Mouse (Mus musculus): ENCODE results near the gene Smad3. TPM values are rescaled to one million over a fixed set of nuclear protein-coding genes. Genes with fewer than 3 reads are reported as not detected.

Gene Smad3
- polyA plus RNA-seq (2015; fragmentation: Nextera tagmentation; extraction: Ambion mirVana): 14.8 and 15.3 TPM in 2 replicates

DNA sequence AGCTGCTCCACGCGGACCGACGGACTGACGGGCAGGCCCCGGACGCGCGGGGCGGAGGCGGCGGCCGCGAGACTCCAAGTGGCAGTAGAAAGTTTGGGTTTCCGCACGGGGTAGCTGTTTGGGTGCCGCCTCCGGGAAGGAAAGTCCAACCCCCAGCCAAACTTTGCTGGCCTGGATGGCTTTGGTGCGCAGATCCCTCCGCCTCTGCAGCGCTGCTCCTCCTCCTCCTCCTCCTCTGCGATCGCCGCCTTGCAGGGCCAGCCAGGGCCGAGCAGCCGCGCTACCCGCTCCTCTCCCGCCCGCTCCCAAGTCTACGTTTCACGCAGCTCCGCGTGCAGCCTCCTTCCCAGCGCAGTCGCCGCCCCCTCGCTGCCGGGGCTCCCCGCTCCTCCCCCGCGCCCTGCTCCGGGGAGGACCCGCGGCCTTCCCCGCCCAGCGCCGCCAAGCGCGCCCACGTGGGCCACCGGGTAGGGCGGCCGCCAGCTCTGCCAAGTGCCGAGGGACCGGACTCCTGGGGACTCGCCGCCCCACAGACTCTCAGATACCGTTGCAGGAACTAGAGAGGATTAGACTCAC, at the start of gene Smad3:
Gene Smad3 (minus strand): TSS at position 130 of the 576 bp plus-strand sequence.
- peak within 1 kb of the TSS; percentile 79 for H3K4me2 ChIP-seq (replicated peaks)
- H3K4me1 ChIP-seq (replicated peaks): peaks cover 46% of the 10 kb centered on the region
- peak within 1 kb of the TSS; percentile 98 for H3K27ac ChIP-seq
- no peaks in the 10 kb centered on the region for H3K36me3 ChIP-seq
- H3K4me3 ChIP-seq (replicated peaks): peak within 1 kb of the TSS; percentile 88
- peak; percentile 92 for ATAC-seq
- H3K27me3 ChIP-seq (replicated peaks): no peaks in the 10 kb centered on the region
- no peaks in the 10 kb centered on the region for H3K9me3 ChIP-seq
- H3K9ac ChIP-seq: peak within 1 kb of the TSS; percentile 98
- WGBS: under 1% methylated on average over 56 of the region's 59 CpGs

DNA sequence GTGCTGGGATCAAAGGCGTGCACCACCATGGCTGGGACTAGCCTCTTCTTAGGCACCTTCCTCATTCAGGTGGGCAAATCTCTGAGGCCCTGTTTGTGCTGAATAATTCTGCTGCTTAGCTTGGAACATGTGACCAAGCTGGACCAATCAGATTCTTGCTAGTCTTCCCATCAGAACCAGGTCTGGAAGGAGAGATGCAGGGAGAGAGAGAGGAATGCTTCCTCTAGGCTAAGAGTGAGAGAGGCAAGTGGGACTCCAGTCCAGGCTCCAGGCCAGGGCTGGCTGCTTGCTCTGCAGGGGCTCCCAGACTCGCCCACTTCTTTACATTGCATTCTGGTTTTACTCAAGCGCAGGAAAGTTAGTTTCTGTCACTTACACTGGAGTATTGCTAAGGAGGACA, 47.1 kb upstream of the Smad3 start:
- no peak overlapping the region for H3K27ac ChIP-seq
- no peak overlapping the region for H3K9ac ChIP-seq
- H3K27me3 ChIP-seq (replicated peaks): no peaks in the 10 kb centered on the region
- no peaks in the 10 kb centered on the region for H3K36me3 ChIP-seq
- H3K4me2 ChIP-seq (replicated peaks): no peak overlapping the region
- H3K9me3 ChIP-seq: no peaks in the 10 kb centered on the region
- WGBS: 53% methylated on average over 3 of the region's 3 CpGs
- no peak overlapping the region for H3K4me3 ChIP-seq (replicated peaks)
- peaks cover 7% of the 10 kb centered on the region for H3K4me1 ChIP-seq (replicated peaks)
- no peak for ATAC-seq

DNA sequence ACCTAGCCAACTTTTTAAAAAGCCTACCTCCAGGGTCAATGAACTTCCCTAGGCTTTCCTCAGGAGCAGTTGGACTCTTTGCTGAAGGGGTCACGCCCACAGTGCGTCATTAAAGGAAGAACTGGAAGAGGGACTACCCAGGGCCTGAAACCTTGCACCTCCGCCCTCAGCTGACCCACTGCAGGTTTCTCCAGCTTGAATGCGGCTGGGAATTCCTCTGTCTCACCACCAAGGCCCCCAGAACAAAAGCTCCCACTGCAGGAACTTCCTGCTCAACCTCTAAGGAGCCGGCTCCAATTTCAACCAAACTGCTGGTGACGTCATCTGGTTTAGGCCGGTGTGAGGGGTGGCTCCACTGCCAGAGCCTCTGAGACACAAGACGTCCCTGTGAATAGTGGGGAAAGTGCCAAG, 45.4 kb upstream of the Smad3 start:
- Histone ChIP-seq H3K4me3 (replicated peaks) (no peak overlapping the region), H3K9ac (no peak overlapping the region), H3K27ac (no peak overlapping the region), H3K27me3 (replicated peaks) (no peaks in the 10 kb centered on the region), H3K36me3 (no peaks in the 10 kb centered on the region), H3K9me3 (no peaks in the 10 kb centered on the region), H3K4me1 (replicated peaks) (peaks cover 7% of the 10 kb centered on the region), H3K4me2 (replicated peaks) (peak overlapping the region; percentile 7; the same call in 1 of the 2 replicates)
- 8% methylated on average over 8 of the region's 8 CpGs for WGBS
- ATAC-seq: peak; percentile 86

DNA sequence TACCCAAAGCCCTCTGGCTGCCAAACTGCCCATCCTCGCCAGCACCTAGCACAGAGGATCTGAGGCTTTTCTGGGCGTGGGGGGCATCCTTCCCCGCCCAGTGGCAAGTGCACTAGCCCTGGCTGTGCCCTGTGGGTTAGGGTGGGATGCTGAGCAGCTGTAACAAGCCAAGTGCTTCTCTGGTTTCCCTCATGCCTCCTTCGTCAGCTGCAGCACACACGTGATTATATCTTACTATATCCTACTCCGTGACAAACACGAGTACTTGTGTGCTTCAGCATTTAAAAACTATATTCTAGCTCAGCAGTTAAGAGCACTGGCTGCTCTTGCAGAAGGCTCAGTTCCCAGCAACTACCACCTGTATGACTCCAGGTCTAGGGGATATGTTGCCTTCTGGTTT, 44.7 kb upstream of the Smad3 start:
- 81% methylated on average over 7 of the region's 7 CpGs for WGBS
- ATAC-seq: peak; percentile 19; the same call in 1 of the 2 replicates
- H3K27ac ChIP-seq: no peak overlapping the region
- H3K4me3 ChIP-seq (replicated peaks): no peak overlapping the region
- H3K27me3 ChIP-seq (replicated peaks): no peaks in the 10 kb centered on the region
- H3K9ac ChIP-seq: no peak overlapping the region
- H3K36me3 ChIP-seq: no peaks in the 10 kb centered on the region
- no peak overlapping the region for H3K4me2 ChIP-seq (replicated peaks)
- H3K9me3 ChIP-seq: no peaks in the 10 kb centered on the region
- H3K4me1 ChIP-seq (replicated peaks): peaks cover 7% of the 10 kb centered on the region

DNA sequence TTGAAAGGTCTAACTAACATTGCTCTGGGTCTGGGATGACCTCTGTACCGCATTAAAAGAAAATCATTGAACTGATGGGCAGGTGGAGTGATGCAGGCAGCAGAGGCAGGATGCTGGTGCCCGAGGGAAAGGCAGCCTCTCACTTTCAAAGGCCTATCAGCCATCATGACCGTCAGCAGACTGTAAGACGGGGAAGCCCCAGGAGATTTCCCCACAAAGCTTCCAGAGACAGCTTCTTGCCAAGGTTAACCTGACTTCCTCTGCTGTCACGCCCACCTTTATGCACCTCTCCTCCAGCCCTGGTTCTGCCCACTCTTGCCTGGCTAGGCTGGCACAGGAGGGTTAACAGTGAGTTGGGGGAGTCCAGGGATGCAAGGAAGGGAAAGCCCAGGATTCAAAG, 44.3 kb upstream of the Smad3 start:
- H3K27ac ChIP-seq: no peak overlapping the region
- no peaks in the 10 kb centered on the region for H3K36me3 ChIP-seq
- no peaks in the 10 kb centered on the region for H3K27me3 ChIP-seq (replicated peaks)
- H3K9ac ChIP-seq: no peak overlapping the region
- H3K4me1 ChIP-seq (replicated peaks): peaks cover 7% of the 10 kb centered on the region
- ATAC-seq: no peak
- no peak overlapping the region for H3K4me2 ChIP-seq (replicated peaks)
- no peak overlapping the region for H3K4me3 ChIP-seq (replicated peaks)
- H3K9me3 ChIP-seq: no peaks in the 10 kb centered on the region
- WGBS: 78% methylated on average over 5 of the region's 5 CpGs

DNA sequence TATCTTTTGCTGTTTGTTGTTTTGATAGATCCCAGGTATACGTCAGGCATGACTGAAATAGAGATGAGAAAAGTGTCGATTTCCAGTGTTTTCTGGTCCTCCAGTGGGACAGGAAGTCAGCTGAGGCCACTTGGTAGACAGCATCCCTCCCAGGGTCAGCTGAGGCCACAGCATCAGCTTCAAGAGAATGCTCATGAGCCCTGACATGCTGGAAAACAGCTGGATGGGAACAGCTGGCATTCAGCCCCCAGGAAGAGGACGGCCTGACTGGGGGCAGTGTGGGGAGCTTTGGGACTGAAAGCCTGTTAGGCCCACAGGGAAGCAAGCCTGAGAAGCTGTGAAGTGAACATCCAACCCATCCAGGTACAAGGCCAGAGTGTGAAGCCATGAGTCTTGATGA, 38.6 kb upstream of the Smad3 start:
- Histone ChIP-seq H3K4me2 (replicated peaks) (no peak overlapping the region), H3K9me3 (no peaks in the 10 kb centered on the region), H3K9ac (no peak overlapping the region), H3K36me3 (no peaks in the 10 kb centered on the region), H3K27me3 (replicated peaks) (no peaks in the 10 kb centered on the region), H3K27ac (no peak overlapping the region), H3K4me1 (replicated peaks) (peaks cover 11% of the 10 kb centered on the region), H3K4me3 (replicated peaks) (no peak overlapping the region)
- 51% methylated on average over 3 of the region's 3 CpGs for WGBS
- no peak for ATAC-seq

DNA sequence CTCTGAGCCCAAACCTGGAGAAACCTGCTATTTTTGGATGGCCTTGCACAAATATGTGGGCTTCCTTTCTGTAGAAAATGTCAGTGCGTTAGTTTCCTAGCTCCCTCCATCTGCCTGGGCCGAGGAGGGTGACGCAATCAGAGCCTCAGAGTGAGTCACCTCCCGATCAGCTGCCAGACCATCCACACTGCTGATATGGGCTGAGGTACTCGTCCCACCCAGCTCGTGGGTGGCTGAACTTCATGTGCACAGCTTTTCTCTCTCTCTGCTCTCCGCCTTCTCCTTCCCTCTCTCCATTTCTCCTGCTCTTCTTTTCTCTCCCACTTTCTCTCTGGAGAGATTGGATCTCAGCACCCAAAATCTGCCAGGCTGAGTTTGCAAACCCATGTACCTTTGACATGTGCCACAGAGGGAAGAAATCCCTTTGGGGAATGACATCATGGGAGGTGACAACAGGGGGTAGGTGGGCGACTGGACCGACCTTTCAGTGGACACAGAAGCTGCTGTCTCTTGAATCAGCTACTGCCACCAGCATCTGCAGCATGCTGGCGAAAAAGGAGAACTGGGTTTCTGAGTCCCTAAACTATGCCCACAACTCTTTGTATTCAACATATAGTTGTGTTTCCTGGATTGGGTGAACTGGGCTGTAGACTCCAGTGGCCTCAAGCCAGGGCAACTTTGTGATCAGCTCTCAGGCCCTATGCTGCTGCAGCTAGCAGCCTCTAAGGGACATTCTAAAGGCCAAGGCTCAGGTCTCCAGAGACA, 36.1 kb upstream of the Smad3 start:
- Histone ChIP-seq H3K36me3 (no peaks in the 10 kb centered on the region), H3K9ac (no peak overlapping the region), H3K4me2 (replicated peaks) (no peak overlapping the region), H3K9me3 (no peaks in the 10 kb centered on the region), H3K27ac (no peak overlapping the region), H3K4me3 (replicated peaks) (no peak overlapping the region), H3K4me1 (replicated peaks) (peaks cover 22% of the 10 kb centered on the region), H3K27me3 (replicated peaks) (no peaks in the 10 kb centered on the region)
- 49% methylated on average over 10 of the region's 10 CpGs for WGBS
- peak; percentile 84 for ATAC-seq

DNA sequence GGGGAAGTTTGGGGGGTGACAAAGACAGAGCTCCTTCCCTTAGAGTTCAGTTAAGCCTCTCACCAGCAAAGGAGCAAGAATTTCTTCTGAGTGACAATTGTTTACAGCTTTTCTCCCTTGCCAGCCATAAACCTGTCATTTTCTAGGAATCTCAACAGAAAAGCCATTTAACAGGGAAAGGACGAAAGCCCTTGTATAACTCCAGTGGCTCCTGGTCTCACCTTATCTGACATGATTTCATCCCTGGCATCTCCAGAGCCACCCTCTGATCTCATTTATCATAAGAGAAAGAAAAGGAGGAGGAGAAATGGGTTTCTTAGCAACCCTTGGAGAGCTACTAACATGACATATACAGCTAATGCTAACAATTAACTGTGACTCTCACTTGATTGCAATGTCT, 33.9 kb upstream of the Smad3 start:
- Histone ChIP-seq H3K9ac (no peak overlapping the region), H3K4me1 (replicated peaks) (peaks cover 27% of the 10 kb centered on the region)
- WGBS: 51% methylated on average over 1 of the region's 1 CpGs

DNA sequence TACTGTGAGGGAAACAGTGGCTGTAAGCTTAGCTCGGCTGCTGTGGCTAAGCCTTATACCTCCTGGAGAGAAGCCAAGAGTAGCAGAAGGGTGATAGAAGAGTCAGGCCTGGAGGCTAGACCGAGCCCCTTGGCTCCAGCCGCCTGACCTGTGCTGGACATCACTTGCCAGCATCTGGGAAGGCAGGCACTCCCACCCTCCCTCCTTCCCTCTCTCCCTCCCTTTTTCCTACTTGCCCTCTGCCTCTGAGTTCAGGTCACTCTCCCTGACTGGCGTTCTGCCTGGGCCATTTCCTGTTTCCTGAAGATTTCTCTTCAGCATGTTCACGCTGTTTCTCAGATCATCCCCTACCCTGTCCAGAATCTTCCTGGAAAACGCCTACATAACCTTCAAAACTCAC, 33.5 kb upstream of the Smad3 start:
- peaks cover 31% of the 10 kb centered on the region for H3K4me1 ChIP-seq (replicated peaks)
- no peak overlapping the region for H3K9ac ChIP-seq
- WGBS: 19% methylated on average over 6 of the region's 6 CpGs
- H3K27me3 ChIP-seq (replicated peaks): no peaks in the 10 kb centered on the region
- H3K9me3 ChIP-seq: no peaks in the 10 kb centered on the region
- H3K36me3 ChIP-seq: no peaks in the 10 kb centered on the region
- H3K27ac ChIP-seq: 0 out of 2 replicates have a peak overlapping the region, but pooled peaks have one; percentile 14
- no peak for ATAC-seq
- H3K4me2 ChIP-seq (replicated peaks): no peak overlapping the region
- H3K4me3 ChIP-seq (replicated peaks): no peak overlapping the region

More for the DNA sequence above, 33.9 kb upstream of the Smad3 start:
- Histone ChIP-seq H3K4me2 (replicated peaks) (no peak overlapping the region), H3K4me3 (replicated peaks) (no peak overlapping the region), H3K27me3 (replicated peaks) (no peaks in the 10 kb centered on the region), H3K9me3 (no peaks in the 10 kb centered on the region), H3K27ac (0 out of 2 replicates have a peak overlapping the region, but pooled peaks have one; percentile 14), H3K36me3 (no peaks in the 10 kb centered on the region)
- no peak for ATAC-seq

DNA sequence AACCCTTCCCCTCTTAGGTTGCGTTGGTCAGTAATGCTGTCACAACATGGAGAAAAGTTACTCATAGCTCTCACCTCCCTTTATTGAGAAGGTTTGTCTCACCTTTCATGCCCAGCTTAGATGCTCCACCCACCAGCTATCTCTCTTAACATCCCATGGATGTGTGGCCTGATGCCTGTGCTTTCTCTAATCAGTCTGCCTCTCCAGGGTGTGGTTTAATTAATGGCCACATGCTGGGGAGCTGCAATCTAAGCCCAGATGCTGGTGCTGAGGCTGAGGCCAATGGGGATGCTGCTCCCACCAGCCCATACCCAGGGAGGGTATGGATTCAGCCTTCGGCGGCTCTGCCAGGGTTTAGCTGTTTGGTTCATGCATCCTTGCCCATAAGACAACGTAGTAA, 32.4 kb upstream of the Smad3 start:
- no peaks in the 10 kb centered on the region for H3K9me3 ChIP-seq
- no peaks in the 10 kb centered on the region for H3K27me3 ChIP-seq (replicated peaks)
- H3K27ac ChIP-seq: no peak overlapping the region
- H3K4me2 ChIP-seq (replicated peaks): no peak overlapping the region
- peaks cover 42% of the 10 kb centered on the region for H3K4me1 ChIP-seq (replicated peaks)
- H3K4me3 ChIP-seq (replicated peaks): no peak overlapping the region
- no peak for ATAC-seq
- 94% methylated on average over 4 of the region's 4 CpGs for WGBS
- no peaks in the 10 kb centered on the region for H3K36me3 ChIP-seq
- no peak overlapping the region for H3K9ac ChIP-seq

DNA sequence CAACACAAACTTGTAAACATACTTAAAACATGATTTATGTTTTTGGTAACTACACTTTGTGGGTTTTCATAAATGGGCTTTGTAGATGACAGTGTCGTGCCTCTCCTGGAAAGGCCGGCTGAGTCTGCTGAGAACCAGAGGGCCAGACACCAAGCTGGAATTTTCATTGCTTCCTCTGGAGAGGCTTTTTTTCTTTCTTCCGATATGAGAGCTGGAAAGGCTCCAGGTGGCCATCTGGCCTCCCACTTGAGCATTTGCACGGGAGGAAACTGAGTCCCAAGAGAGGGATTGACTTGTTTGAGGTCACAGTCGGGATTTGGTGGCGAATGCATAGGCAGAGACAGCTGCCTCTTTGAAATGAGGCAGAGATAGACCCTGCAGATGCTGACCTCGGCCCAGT, 31.6 kb upstream of the Smad3 start:
- Histone ChIP-seq H3K9ac (no peak overlapping the region), H3K4me1 (replicated peaks) (peaks cover 44% of the 10 kb centered on the region), H3K27me3 (replicated peaks) (no peaks in the 10 kb centered on the region), H3K36me3 (no peaks in the 10 kb centered on the region), H3K4me3 (replicated peaks) (no peak overlapping the region), H3K4me2 (replicated peaks) (no peak overlapping the region), H3K27ac (no peak overlapping the region), H3K9me3 (no peaks in the 10 kb centered on the region)
- WGBS: 39% methylated on average over 7 of the region's 7 CpGs
- no peak for ATAC-seq

DNA sequence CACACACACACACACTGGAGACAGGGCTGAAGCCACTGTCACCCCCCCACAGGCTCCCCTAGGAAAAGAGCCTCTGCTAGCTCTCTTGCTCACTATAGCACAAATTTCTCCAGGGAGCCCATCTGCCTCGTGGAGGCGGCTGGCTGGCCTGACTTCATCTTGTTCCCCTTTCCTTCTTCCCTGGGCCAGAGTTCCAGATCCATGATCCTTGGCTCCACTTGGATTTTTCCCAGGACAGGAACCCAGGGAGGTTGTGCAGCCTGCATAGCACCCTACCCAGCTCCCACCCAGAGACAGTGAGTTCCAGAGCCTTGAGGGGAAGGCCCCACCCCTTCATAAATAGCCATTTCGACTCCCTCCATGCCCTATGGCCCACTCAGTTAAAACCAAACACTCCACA, 29.8 kb upstream of the Smad3 start:
- H3K27ac ChIP-seq: no peak overlapping the region
- ATAC-seq: no peak

DNA sequence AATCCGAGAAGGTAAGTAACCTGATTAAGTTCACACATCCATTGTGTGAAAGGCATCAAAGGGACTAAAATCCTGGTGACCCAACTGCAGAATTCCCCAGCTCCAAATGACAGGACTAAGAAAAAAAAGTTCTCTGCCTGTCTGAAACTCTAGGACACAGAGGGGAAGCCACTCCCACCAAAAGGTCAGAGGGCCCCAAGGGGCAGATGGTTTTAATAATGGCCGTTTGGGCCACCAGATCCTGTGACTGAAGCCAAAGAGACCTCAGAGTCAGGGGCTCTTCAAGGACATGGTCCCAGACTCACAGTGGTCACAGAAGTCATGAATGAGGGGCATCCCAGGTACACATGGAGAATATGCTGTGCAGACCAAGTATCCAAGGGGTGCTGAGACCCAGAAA, 29.3 kb upstream of the Smad3 start:
- WGBS: 37% methylated on average over 2 of the region's 2 CpGs
- H3K9ac ChIP-seq: no peak overlapping the region
- H3K4me2 ChIP-seq (replicated peaks): no peak overlapping the region
- no peak for ATAC-seq
- no peak overlapping the region for H3K4me3 ChIP-seq (replicated peaks)
- no peaks in the 10 kb centered on the region for H3K27me3 ChIP-seq (replicated peaks)
- no peaks in the 10 kb centered on the region for H3K36me3 ChIP-seq
- peaks cover 49% of the 10 kb centered on the region for H3K4me1 ChIP-seq (replicated peaks)
- no peak overlapping the region for H3K27ac ChIP-seq
- no peaks in the 10 kb centered on the region for H3K9me3 ChIP-seq

More for the DNA sequence above, 29.8 kb upstream of the Smad3 start:
- no peaks in the 10 kb centered on the region for H3K27me3 ChIP-seq (replicated peaks)
- peaks cover 45% of the 10 kb centered on the region for H3K4me1 ChIP-seq (replicated peaks)
- no peak overlapping the region for H3K9ac ChIP-seq
- H3K9me3 ChIP-seq: no peaks in the 10 kb centered on the region
- H3K36me3 ChIP-seq: no peaks in the 10 kb centered on the region
- H3K4me2 ChIP-seq (replicated peaks): no peak overlapping the region
- WGBS: 45% methylated on average over 3 of the region's 3 CpGs
- no peak overlapping the region for H3K4me3 ChIP-seq (replicated peaks)
